Mouse (Mus musculus): ENCODE measurements at regions not wholly inside any gene's neighbourhood (a gene's known extent, or its start where the extent isn't known, plus 50 kb on each side); places are given as distances from the start of the nearest gene placed in this dataset.

DNA sequence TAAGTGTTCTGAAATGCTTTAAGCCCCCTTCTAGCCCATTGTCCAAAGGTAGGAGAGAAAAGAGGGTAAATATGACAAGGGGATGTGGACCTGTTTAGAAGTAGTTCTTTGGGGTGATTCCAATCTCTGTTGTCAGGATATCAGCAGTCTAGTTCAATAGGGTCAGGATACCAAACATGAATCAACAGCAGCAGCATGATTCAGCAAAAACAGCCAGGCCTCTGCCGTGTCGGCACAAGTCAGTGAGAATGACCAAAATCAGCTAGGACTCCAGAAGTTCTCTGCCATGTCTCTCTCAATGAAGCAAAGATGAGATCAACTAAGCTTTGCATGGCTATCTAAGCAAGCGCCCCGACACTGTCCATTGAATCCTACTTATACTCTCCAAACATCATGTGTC is 97.5 kb upstream of the Peli1 start:
- H3K79me3 ChIP-seq (ENCODE audit: low read depth) = no peaks in the 10 kb centered on the region
- no peak overlapping the region for H3ac ChIP-seq (ENCODE audit: control insufficient read depth, insufficient read length, low read depth)
- peaks cover 7% of the 10 kb centered on the region for H3K27me3 ChIP-seq (ENCODE audit: control insufficient read depth, insufficient read depth, insufficient read length)
- TF ChIP-seq USF1 (IDR thresholded peaks at IDR 0.05; ENCODE audit: low read depth) = no peak
- TF ChIP-seq CTCF (IDR thresholded peaks at IDR 0.05; ENCODE audit: control insufficient read depth, insufficient read depth, insufficient read length) = no peak
- no peak for TF ChIP-seq MYOG (IDR thresholded peaks at IDR 0.05; ENCODE audit: control insufficient read depth, extremely low read depth, insufficient read length)
- TF ChIP-seq FOSL1 (IDR thresholded peaks at IDR 0.05; ENCODE audit: insufficient read depth, low read length, poor library complexity, severe bottlenecking) = no peak
- no peak for TF ChIP-seq MYOD1 (IDR thresholded peaks at IDR 0.05; ENCODE audit: control insufficient read depth, insufficient read length, low read depth)
- no peak for TF ChIP-seq CEBPB (IDR thresholded peaks at IDR 0.05; ENCODE audit: low read depth)
- H3K4me3 ChIP-seq (ENCODE audit: insufficient read depth, poor library complexity, severe bottlenecking) = no peak overlapping the region
- H3K36me3 ChIP-seq (ENCODE audit: control insufficient read depth, insufficient read depth) = no peaks in the 10 kb centered on the region
- H3K79me2 ChIP-seq (ENCODE audit: control insufficient read depth, insufficient read depth) = no peaks in the 10 kb centered on the region

DNA sequence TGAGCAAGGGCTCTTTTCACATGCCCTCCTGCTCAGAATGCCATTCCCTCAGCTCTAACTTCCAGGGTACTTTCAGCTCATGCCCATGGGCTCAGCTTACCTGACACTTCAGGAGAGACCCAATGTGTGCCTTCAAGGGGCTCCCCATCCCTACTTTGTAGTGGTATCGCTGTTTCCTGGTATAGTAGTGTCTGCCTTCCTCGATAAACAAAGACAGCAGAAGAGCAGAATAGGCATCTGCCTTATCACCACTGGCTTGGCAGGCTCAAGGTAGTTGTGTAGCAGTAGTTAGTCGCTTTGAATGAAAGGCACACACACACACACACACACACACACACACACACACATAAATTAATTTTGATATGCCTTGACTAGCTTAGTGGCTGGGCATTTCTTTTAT is 89.7 kb upstream of the Peli1 start:
- Histone ChIP-seq H3K27me3 (ENCODE audit: control insufficient read depth, insufficient read depth, insufficient read length) (peaks cover 15% of the 10 kb centered on the region), H3ac (ENCODE audit: control insufficient read depth, insufficient read length, low read depth) (no peak overlapping the region), H3K4me3 (ENCODE audit: insufficient read depth, poor library complexity, severe bottlenecking) (no peak overlapping the region), H3K79me2 (ENCODE audit: control insufficient read depth, insufficient read depth) (no peaks in the 10 kb centered on the region), H3K36me3 (ENCODE audit: control insufficient read depth, insufficient read depth) (no peaks in the 10 kb centered on the region), H3K79me3 (ENCODE audit: low read depth) (no peaks in the 10 kb centered on the region)
- TF ChIP-seq USF1 (IDR thresholded peaks at IDR 0.05; ENCODE audit: low read depth) (no peak), MYOD1 (IDR thresholded peaks at IDR 0.05; ENCODE audit: control insufficient read depth, insufficient read length, low read depth) (no peak)

DNA sequence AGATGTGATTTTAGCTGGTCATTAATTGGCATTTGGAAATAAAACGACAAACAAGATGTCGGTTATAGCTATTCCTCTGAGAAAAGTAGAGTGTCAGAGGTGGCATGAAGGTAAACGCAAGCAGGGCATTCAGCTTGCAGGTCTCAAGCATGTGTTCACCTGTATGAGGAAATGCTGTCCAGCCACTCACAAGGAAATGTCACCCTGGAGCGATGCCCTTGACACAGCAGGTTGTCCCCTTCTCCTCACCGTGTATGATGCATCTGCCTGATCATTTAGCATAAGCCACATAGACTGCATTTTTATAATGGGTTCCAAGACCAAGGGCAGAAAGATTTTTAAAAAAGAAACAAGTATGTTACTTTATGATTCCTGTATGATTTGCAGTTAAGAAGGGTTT is 83.9 kb upstream of the Peli1 start:
- Histone ChIP-seq H3K27me3 (ENCODE audit: control insufficient read depth, insufficient read depth, insufficient read length) (peaks cover 19% of the 10 kb centered on the region), H3ac (ENCODE audit: control insufficient read depth, insufficient read length, low read depth) (no peak overlapping the region), H3K4me3 (ENCODE audit: insufficient read depth, poor library complexity, severe bottlenecking) (no peak overlapping the region), H3K36me3 (ENCODE audit: control insufficient read depth, insufficient read depth) (no peaks in the 10 kb centered on the region), H3K79me3 (ENCODE audit: low read depth) (no peaks in the 10 kb centered on the region), H3K79me2 (ENCODE audit: control insufficient read depth, insufficient read depth) (no peaks in the 10 kb centered on the region)
- TF ChIP-seq USF1 (IDR thresholded peaks at IDR 0.05; ENCODE audit: low read depth) (no peak), MYOD1 (IDR thresholded peaks at IDR 0.05; ENCODE audit: control insufficient read depth, insufficient read length, low read depth) (no peak), CTCF (IDR thresholded peaks at IDR 0.05; ENCODE audit: control insufficient read depth, insufficient read depth, insufficient read length) (no peak), CEBPB (IDR thresholded peaks at IDR 0.05; ENCODE audit: low read depth) (no peak), MAX (IDR thresholded peaks at IDR 0.05) (no peak), MYOG (IDR thresholded peaks at IDR 0.05; ENCODE audit: control insufficient read depth, extremely low read depth, insufficient read length) (no peak), FOSL1 (IDR thresholded peaks at IDR 0.05; ENCODE audit: insufficient read depth, low read length, poor library complexity, severe bottlenecking) (no peak)

DNA sequence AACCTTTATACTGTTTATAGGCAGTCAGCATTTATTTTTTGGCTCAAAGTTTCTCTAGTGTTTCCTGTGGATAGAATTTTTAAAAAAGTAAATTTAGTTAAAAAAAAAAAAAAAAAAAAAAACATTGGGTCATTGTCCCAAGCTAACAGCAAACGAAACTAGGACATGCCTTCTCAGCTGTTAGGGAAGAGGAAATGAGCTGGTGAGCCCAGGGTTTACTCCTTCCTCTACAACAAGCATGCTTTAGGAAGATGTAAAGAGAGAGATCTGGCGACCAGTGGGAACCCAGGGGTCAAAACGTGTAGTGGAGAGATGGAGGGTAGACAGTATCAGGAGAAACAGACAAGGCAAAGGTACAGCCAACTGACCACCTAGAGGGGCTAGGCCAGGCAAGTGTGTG is 81.6 kb upstream of the Peli1 start:
- Histone ChIP-seq H3ac (ENCODE audit: control insufficient read depth, insufficient read length, low read depth) (no peak overlapping the region), H3K27me3 (ENCODE audit: control insufficient read depth, insufficient read depth, insufficient read length) (peaks cover 16% of the 10 kb centered on the region), H3K79me2 (ENCODE audit: control insufficient read depth, insufficient read depth) (no peaks in the 10 kb centered on the region), H3K36me3 (ENCODE audit: control insufficient read depth, insufficient read depth) (no peaks in the 10 kb centered on the region), H3K4me3 (ENCODE audit: insufficient read depth, poor library complexity, severe bottlenecking) (no peak overlapping the region), H3K79me3 (ENCODE audit: low read depth) (no peaks in the 10 kb centered on the region)
- TF ChIP-seq CEBPB (IDR thresholded peaks at IDR 0.05; ENCODE audit: low read depth) = no peak
- no peak for TF ChIP-seq MYOG (IDR thresholded peaks at IDR 0.05; ENCODE audit: control insufficient read depth, extremely low read depth, insufficient read length)
- no peak for TF ChIP-seq FOSL1 (IDR thresholded peaks at IDR 0.05; ENCODE audit: insufficient read depth, low read length, poor library complexity, severe bottlenecking)
- no peak for TF ChIP-seq USF1 (IDR thresholded peaks at IDR 0.05; ENCODE audit: low read depth)
- no peak for TF ChIP-seq MYOD1 (IDR thresholded peaks at IDR 0.05; ENCODE audit: control insufficient read depth, insufficient read length, low read depth)
- no peak for TF ChIP-seq CTCF (IDR thresholded peaks at IDR 0.05; ENCODE audit: control insufficient read depth, insufficient read depth, insufficient read length)
- no peak for TF ChIP-seq MAX (IDR thresholded peaks at IDR 0.05)

DNA sequence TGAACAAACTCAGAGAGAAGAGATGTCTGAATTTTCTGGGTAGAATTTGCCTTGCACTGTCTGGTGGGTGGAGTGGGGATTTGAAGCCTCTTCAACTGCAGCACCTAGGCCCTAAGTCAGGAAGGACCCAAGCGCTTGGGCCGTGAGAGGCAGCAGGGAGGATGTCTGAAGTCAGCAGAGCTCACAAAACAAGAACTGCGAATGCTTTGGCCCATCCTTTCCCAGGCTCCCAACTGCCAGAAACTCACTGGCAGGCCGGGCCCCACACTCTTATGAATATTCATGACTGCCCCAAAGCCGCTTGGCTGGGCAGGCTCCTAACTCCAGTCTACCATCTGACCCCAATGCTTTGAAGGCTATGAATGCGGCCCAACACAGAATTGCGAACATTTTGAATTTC is 80.2 kb upstream of the Peli1 start:
- Histone ChIP-seq H3K79me2 (ENCODE audit: control insufficient read depth, insufficient read depth) (no peaks in the 10 kb centered on the region), H3ac (ENCODE audit: control insufficient read depth, insufficient read length, low read depth) (no peak overlapping the region), H3K79me3 (ENCODE audit: low read depth) (no peaks in the 10 kb centered on the region), H3K27me3 (ENCODE audit: control insufficient read depth, insufficient read depth, insufficient read length) (peaks cover 10% of the 10 kb centered on the region), H3K4me3 (ENCODE audit: insufficient read depth, poor library complexity, severe bottlenecking) (no peak overlapping the region), H3K36me3 (ENCODE audit: control insufficient read depth, insufficient read depth) (no peaks in the 10 kb centered on the region)
- TF ChIP-seq MAX (IDR thresholded peaks at IDR 0.05) = no peak
- TF ChIP-seq CEBPB (IDR thresholded peaks at IDR 0.05; ENCODE audit: low read depth) = no peak
- TF ChIP-seq FOSL1 (IDR thresholded peaks at IDR 0.05; ENCODE audit: insufficient read depth, low read length, poor library complexity, severe bottlenecking) = no peak
- no peak for TF ChIP-seq USF1 (IDR thresholded peaks at IDR 0.05; ENCODE audit: low read depth)
- no peak for TF ChIP-seq CTCF (IDR thresholded peaks at IDR 0.05; ENCODE audit: control insufficient read depth, insufficient read depth, insufficient read length)
- TF ChIP-seq MYOG (IDR thresholded peaks at IDR 0.05; ENCODE audit: control insufficient read depth, extremely low read depth, insufficient read length) = no peak
- TF ChIP-seq MYOD1 (IDR thresholded peaks at IDR 0.05; ENCODE audit: control insufficient read depth, insufficient read length, low read depth) = no peak

DNA sequence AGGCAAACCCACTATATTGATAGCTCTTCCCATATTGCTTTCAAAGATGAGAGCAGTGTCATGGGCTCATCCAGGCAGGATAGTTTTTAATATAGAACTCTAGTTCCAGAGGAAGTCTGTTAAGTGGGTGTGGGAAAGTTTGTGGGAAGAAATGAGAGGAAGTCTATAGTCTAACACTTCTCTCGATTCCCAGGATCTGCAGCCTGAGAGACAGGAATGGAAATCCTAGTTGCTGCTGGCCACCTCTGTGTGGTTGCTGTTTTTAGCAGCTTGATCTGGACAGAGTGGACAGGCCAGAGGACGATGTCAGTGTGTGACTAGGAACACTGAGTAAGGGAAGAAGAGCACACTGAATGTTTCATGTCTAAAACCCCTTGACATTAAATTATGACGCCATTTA is 76.8 kb upstream of the Peli1 start:
- Histone ChIP-seq H3K79me3 (ENCODE audit: low read depth) (no peaks in the 10 kb centered on the region), H3K4me3 (ENCODE audit: insufficient read depth, poor library complexity, severe bottlenecking) (no peak overlapping the region), H3K79me2 (ENCODE audit: control insufficient read depth, insufficient read depth) (no peaks in the 10 kb centered on the region), H3ac (ENCODE audit: control insufficient read depth, insufficient read length, low read depth) (no peak overlapping the region), H3K36me3 (ENCODE audit: control insufficient read depth, insufficient read depth) (no peaks in the 10 kb centered on the region), H3K27me3 (ENCODE audit: control insufficient read depth, insufficient read depth, insufficient read length) (no peaks in the 10 kb centered on the region)
- no peak for TF ChIP-seq FOSL1 (IDR thresholded peaks at IDR 0.05; ENCODE audit: insufficient read depth, low read length, poor library complexity, severe bottlenecking)
- TF ChIP-seq MAX (IDR thresholded peaks at IDR 0.05) = no peak
- TF ChIP-seq MYOD1 (IDR thresholded peaks at IDR 0.05; ENCODE audit: control insufficient read depth, insufficient read length, low read depth) = no peak
- no peak for TF ChIP-seq MYOG (IDR thresholded peaks at IDR 0.05; ENCODE audit: control insufficient read depth, extremely low read depth, insufficient read length)
- TF ChIP-seq CTCF (IDR thresholded peaks at IDR 0.05; ENCODE audit: control insufficient read depth, insufficient read depth, insufficient read length) = no peak
- TF ChIP-seq USF1 (IDR thresholded peaks at IDR 0.05; ENCODE audit: low read depth) = no peak
- TF ChIP-seq CEBPB (IDR thresholded peaks at IDR 0.05; ENCODE audit: low read depth) = no peak

Data from C2C12 (cell line).